Mouse (Mus musculus) heart, embryonic 12.5 days (tissue): ENCODE results near the gene Vps4a. TPM values are rescaled to one million over a fixed set of nuclear protein-coding genes. Genes with fewer than 3 reads are reported as not detected.

ENCODE experiments used
- ATAC-seq: fragments of 200-750 bp; cut with Nextera tagmentation; 2 replicates; pipeline ENCODE4 v1.8.0; 2017; ENCODE audit warnings: moderate TSS enrichment, moderate library complexity; ENCODE audit not compliant: insufficient number of reproducible peaks, low FRiP score
- H3K27ac ChIP-seq: fragments of 300-500 bp; sonication (generic); 2 replicates; pipeline ENCODE4 v1.5.1; 2016; ENCODE audit warnings: mild to moderate bottlenecking, moderate library complexity; ENCODE audit not compliant: poor library complexity, severe bottlenecking
- H3K27me3 ChIP-seq: fragments of 300-500 bp; sonication (generic); replicated peaks from 2 replicates; pipeline ENCODE4 v1.6.1; 2016; ENCODE audit warnings: mild to moderate bottlenecking, moderate library complexity
- H3K36me3 ChIP-seq: fragments of 300-500 bp; sonication (generic); 2 replicates; pipeline ENCODE4 v1.6.1; 2016; ENCODE audit warnings: mild to moderate bottlenecking, moderate library complexity
- H3K4me1 ChIP-seq: fragments of 300-500 bp; sonication (generic); replicated peaks from 2 replicates; pipeline ENCODE4 v1.6.1; 2016; ENCODE audit warnings: mild to moderate bottlenecking
- H3K4me2 ChIP-seq: fragments of 300-500 bp; sonication (generic); 2 replicates; pipeline ENCODE4 v1.6.1; 2016; ENCODE audit warnings: mild to moderate bottlenecking, moderate library complexity
- H3K4me3 ChIP-seq: fragments of 300-500 bp; sonication (generic); 2 replicates; pipeline ENCODE4 v1.5.1; 2016; ENCODE audit warnings: mild to moderate bottlenecking
- H3K9ac ChIP-seq: fragments of 300-500 bp; sonication (generic); 2 replicates; pipeline ENCODE4 v1.6.1; 2016; ENCODE audit warnings: mild to moderate bottlenecking, moderate library complexity
- H3K9me3 ChIP-seq: fragments of 300-500 bp; sonication (generic); replicated peaks from 2 replicates; pipeline ENCODE4 v1.6.1; 2016; ENCODE audit warnings: mild to moderate bottlenecking, moderate library complexity
- WGBS: fragments of 180-500 bp; shearing (Covaris S2); methylation state at CpG from one replicate; pipeline ENCODE4 v1.1.7; 2016; 5-methylcytosine and 5-hydroxymethylcytosine counted together
- polyA plus RNA-seq: library from polyadenylated mRNA; unstranded; fragments of >200 nt; fragmentation: Nextera tagmentation; extraction: Ambion mirVana; gene quantifications from 2 replicates; pipeline ENCODE4 v1.2.1, GENCODE M21; 2016

The Vps4a gene
- polyA plus RNA-seq, 1 experiment from 2014 or later: 50.9 TPM

DNA sequence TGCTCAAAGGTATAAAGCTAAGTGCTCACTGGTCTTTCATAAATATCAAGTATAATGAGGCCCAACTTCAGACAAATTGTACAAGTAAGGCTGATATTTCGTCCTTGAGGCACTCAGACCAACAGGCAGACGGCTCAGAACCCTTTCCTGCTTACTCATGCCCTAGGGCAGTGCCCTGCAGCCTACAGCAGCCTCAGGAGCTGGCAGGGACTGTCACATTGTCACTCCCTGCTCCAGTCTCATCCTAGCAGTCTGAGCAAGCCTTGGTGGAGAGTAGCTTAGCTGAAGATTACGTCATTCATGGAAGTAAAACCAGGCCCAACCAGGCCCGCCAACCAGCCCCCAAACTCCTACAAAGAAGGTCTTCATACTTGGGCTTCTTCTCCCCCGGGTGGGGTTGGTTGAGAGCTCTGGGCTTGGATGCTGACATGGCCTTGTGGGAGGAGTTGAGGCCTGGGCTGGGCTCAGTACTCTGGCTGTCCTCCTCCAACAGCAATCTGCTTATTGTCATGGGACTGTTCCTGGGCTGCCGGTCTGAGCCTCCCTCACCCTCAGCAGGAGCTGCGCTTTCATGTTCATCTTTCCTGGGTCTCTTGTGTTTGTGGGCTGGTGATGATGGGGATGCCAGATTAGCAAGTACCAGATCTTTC is 45.3 kb downstream of the Vps4a start:
- Histone ChIP-seq H3K36me3 (peaks cover 87% of the 10 kb centered on the region), H3K27me3 (no peaks in the 10 kb centered on the region), H3K4me2 (no peak overlapping the region), H3K4me3 (no peak overlapping the region), H3K27ac (no peak overlapping the region), H3K9me3 (no peaks in the 10 kb centered on the region), H3K9ac (no peak overlapping the region), H3K4me1 (0 out of 2 replicates have a peak, but pooled peaks cover 5% of the 10 kb centered on the region)
- no peak for ATAC-seq
- 85% methylated on average over 7 of the region's 7 CpGs for WGBS

DNA sequence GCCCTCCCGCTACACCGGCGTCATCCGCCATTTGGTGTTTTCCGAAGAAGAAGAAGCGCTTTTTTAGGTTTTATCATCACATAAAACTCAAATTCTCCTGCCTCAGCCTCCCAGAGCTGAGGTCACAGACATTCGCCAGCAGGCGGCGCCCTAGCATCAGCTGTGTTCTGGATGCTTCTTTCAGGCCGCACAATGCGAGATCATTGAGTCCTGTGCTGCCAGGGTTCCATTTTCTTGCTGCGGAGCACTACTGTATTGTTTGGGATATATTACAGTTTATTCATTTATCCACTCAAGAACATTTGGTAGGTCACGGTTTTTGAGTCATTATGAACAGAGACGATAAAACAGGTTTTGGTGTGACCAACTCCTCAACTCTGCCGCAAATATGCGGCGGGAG is 54.3 kb downstream of the Vps4a start:
- H3K4me2 ChIP-seq: no peak overlapping the region
- H3K9ac ChIP-seq: no peak overlapping the region
- 0 out of 2 replicates have a peak, but pooled peaks cover 6% of the 10 kb centered on the region for H3K9me3 ChIP-seq
- no peaks in the 10 kb centered on the region for H3K27me3 ChIP-seq
- WGBS: 95% methylated on average over 17 of the region's 17 CpGs
- H3K4me3 ChIP-seq: no peak overlapping the region
- H3K27ac ChIP-seq: no peak overlapping the region
- peaks cover 82% of the 10 kb centered on the region for H3K36me3 ChIP-seq
- no peaks in the 10 kb centered on the region for H3K4me1 ChIP-seq
- no peak for ATAC-seq

DNA sequence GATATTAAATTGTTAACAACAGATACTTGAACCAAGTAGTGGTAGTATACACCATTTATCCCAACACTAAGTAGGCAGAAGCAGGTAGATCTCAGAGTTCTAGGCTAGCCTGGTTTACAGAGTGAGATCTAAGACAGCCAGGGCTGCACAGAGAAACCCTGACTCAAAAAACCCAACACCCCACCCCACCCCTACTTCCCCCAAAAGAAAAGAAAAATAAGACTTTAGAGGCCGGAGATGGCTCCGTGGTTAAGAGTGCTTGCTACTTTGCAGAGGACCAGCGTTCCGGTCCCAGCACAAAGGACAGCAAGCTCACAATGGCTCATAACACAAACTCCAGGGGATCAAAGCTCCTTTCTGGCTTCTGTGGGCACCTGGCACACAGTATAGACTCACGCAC is 55.0 kb downstream of the Vps4a start:
- no peaks in the 10 kb centered on the region for H3K4me1 ChIP-seq
- H3K4me2 ChIP-seq: no peak overlapping the region
- peaks cover 82% of the 10 kb centered on the region for H3K36me3 ChIP-seq
- H3K27me3 ChIP-seq: no peaks in the 10 kb centered on the region
- 96% methylated on average over 5 of the region's 5 CpGs for WGBS
- H3K4me3 ChIP-seq: no peak overlapping the region
- no peak for ATAC-seq
- H3K9ac ChIP-seq: no peak overlapping the region
- H3K27ac ChIP-seq: no peak overlapping the region
- 0 out of 2 replicates have a peak, but pooled peaks cover 6% of the 10 kb centered on the region for H3K9me3 ChIP-seq

DNA sequence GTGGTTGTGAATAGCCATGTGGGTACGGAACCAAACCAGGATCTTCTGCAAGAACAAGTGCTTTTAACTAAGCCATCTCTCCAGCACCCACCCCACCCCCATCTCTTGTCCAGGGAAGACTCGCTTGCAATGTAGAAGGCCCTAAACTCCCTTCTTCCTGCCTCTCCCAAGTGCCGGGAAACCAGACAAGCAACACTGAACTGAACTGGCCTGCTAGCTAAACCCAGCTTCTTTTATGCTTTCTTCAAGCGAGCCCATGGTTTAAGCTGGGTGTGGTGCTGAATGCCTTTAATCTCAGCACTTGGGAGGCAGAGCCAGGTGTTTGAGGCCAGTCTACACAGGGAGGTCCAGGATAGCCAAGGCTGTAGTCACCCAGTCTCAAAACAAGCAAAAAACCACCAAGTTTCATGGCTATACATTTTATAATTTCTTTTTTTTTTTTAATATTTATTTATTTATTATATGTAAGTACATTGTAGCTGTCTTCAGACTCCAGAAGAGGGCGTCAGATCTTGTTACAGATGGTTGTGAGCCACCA is 57.6 kb downstream of the Vps4a start:
- Histone ChIP-seq H3K27me3 (no peaks in the 10 kb centered on the region), H3K4me2 (no peak overlapping the region), H3K27ac (no peak overlapping the region), H3K9ac (no peak overlapping the region), H3K4me1 (0 out of 2 replicates have a peak, but pooled peaks cover 4% of the 10 kb centered on the region), H3K36me3 (peaks cover 79% of the 10 kb centered on the region), H3K9me3 (0 out of 2 replicates have a peak, but pooled peaks cover 6% of the 10 kb centered on the region), H3K4me3 (no peak overlapping the region)
- WGBS: 95% methylated on average over 5 of the region's 5 CpGs
- no peak for ATAC-seq

DNA sequence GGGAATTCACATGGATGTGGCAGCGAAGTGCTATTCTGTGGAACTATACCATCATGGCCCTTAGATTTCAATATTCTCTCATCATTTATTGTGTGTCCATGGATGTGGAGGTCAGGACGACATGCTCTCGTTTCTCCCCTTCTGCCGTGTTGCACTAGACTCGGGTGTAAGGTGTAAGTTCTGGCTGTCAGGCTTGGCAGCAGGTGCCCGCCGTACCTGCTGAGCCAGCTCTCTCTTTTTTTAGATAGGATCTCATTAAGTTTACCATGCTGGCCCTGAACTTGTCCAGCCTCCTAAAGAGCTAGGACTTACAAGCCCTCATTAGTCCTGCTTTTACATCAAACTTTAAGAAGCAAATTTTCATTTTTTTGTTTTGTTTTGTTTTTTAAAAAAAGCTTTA is 59.5 kb downstream of the Vps4a start:
- no peak for ATAC-seq
- H3K9me3 ChIP-seq: 0 out of 2 replicates have a peak, but pooled peaks cover 6% of the 10 kb centered on the region
- no peaks in the 10 kb centered on the region for H3K27me3 ChIP-seq
- peaks cover 79% of the 10 kb centered on the region for H3K36me3 ChIP-seq
- no peak overlapping the region for H3K27ac ChIP-seq
- peaks cover 20% of the 10 kb centered on the region for H3K4me1 ChIP-seq
- H3K9ac ChIP-seq: no peak overlapping the region
- no peak overlapping the region for H3K4me2 ChIP-seq
- WGBS: 91% methylated on average over 7 of the region's 7 CpGs
- no peak overlapping the region for H3K4me3 ChIP-seq

Other genes with a start within 250 kb of the Vps4a start
- 0.11 and 0.14 TPM in 2 replicates for gene Has3, start 161.0 kb upstream of the Vps4a start, polyA plus RNA-seq
- 46.6 and 47.0 TPM in 2 replicates for gene Utp4, start 137.6 kb upstream of the Vps4a start, polyA plus RNA-seq
- gene Sntb2, start 95.5 kb upstream of the Vps4a start, polyA plus RNA-seq: 11.5 and 12.2 TPM in 2 replicates
- gene Pdf, start 17.4 kb downstream of the Vps4a start, polyA plus RNA-seq: 48.0 and 49.0 TPM in 2 replicates
- gene Cog8, start 25.5 kb downstream of the Vps4a start, polyA plus RNA-seq: 31.4 and 31.8 TPM in 2 replicates
- gene Nip7, start 25.7 kb downstream of the Vps4a start, polyA plus RNA-seq: 54.0 and 55.8 TPM in 2 replicates
- not detected in 2 replicates for gene Tmed6, start 34.4 kb downstream of the Vps4a start, polyA plus RNA-seq
- 12.0 and 12.7 TPM in 2 replicates for gene Terf2, start 65.3 kb downstream of the Vps4a start, polyA plus RNA-seq
- 88.1 and 90.2 TPM in 2 replicates for gene Cyb5b, start 119.4 kb downstream of the Vps4a start, polyA plus RNA-seq